Mouse (Mus musculus) embryonic facial prominence, embryonic 14.5 days (tissue): Measurements from ENCODE around the gene Kcnn3. TPM values are rescaled to one million over a fixed set of nuclear protein-coding genes. Genes with fewer than 3 reads are reported as not detected.

Experiments
- ATAC-seq: fragments of 200-750 bp; cut with Nextera tagmentation; 2 replicates; pipeline ENCODE4 v1.8.0; 2017; ENCODE audit warnings: low read depth, moderate number of reproducible peaks, moderate TSS enrichment
- DNase-seq: peaks from one replicate; pipeline ENCODE4 v3.0.0-alpha.2; 2015; ENCODE audit warnings: low spot score
- H3K27ac ChIP-seq: fragments of 300-500 bp; sonication (generic); replicated peaks from 2 replicates; pipeline ENCODE4 v1.5.1; 2014; ENCODE audit warnings: low read depth, mild to moderate bottlenecking, low read length, moderate library complexity
- H3K27me3 ChIP-seq: fragments of 300-500 bp; sonication (generic); replicated peaks from 2 replicates; pipeline ENCODE4 v1.6.1; 2014; ENCODE audit warnings: low read length; ENCODE audit not compliant: control insufficient read depth, insufficient read depth
- H3K36me3 ChIP-seq: fragments of 300-500 bp; sonication (generic); 2 replicates; pipeline ENCODE4 v1.6.1; 2014; ENCODE audit warnings: low read length, mixed read lengths; ENCODE audit not compliant: control insufficient read depth, insufficient read depth
- H3K4me1 ChIP-seq: fragments of 300-500 bp; sonication (generic); 2 replicates; pipeline ENCODE4 v1.6.1; 2014; ENCODE audit warnings: antibody characterized with exemption, low read length; ENCODE audit not compliant: control insufficient read depth, insufficient read depth
- H3K4me2 ChIP-seq: fragments of 300-500 bp; sonication (generic); 2 replicates; pipeline ENCODE4 v1.6.1; 2014; ENCODE audit warnings: low read depth, mild to moderate bottlenecking, low read length, moderate library complexity, mixed read lengths
- H3K4me3 ChIP-seq: fragments of 300-500 bp; sonication (generic); 2 replicates; pipeline ENCODE4 v1.5.1; 2014; ENCODE audit warnings: low read depth, mild to moderate bottlenecking, low read length
- H3K9ac ChIP-seq: fragments of 300-500 bp; sonication (generic); 2 replicates; pipeline ENCODE4 v1.6.1; 2014; ENCODE audit warnings: low read depth, mild to moderate bottlenecking, low read length, moderate library complexity, mixed read lengths
- H3K9me3 ChIP-seq: fragments of 300-500 bp; sonication (generic); 2 replicates; pipeline ENCODE4 v1.6.1; 2016; ENCODE audit warnings: low read length; ENCODE audit not compliant: control insufficient read depth
- WGBS: fragments of 180-500 bp; shearing (Covaris S2); extraction: QIAGEN DNeasy Blood & Tissue Kit; methylation state at CpG from one replicate; pipeline ENCODE4 v1.1.7; 2014; 5-methylcytosine and 5-hydroxymethylcytosine counted together
- polyA plus RNA-seq: library from polyadenylated mRNA; unstranded; fragments of >200 nt; fragmentation: Nextera tagmentation; extraction: Ambion mirVana; gene quantifications from 2 replicates; pipeline ENCODE4 v1.2.1, GENCODE M21; 2014

The Kcnn3 gene
- polyA plus RNA-seq, 1 experiment from 2014 or later = 3.7 TPM

GRCm38 (mm10) chr3:89629811-89630210 lies 109.8 kb downstream of the Kcnn3 start:
- no peaks in the 10 kb centered on the region for H3K27me3 ChIP-seq

GRCm38 (mm10) chr3:89631750-89632149 lies 111.8 kb downstream of the Kcnn3 start:
- Histone ChIP-seq H3K4me3 (no peak overlapping the region), H3K27me3 (no peaks in the 10 kb centered on the region), H3K4me2 (no peak overlapping the region), H3K4me1 (no peaks in the 10 kb centered on the region), H3K9ac (no peak overlapping the region), H3K9me3 (no peaks in the 10 kb centered on the region), H3K36me3 (no peaks in the 10 kb centered on the region), H3K27ac (no peak overlapping the region)
- ATAC-seq = no peak
- DNase-seq = no peak
- WGBS = 56% methylated on average over 5 of the region's 5 CpGs

More at GRCm38 (mm10) chr3:89629811-89630210, 109.8 kb downstream of the Kcnn3 start:
- WGBS = 72% methylated on average over 3 of the region's 3 CpGs
- Histone ChIP-seq H3K4me1 (no peaks in the 10 kb centered on the region), H3K9ac (no peak overlapping the region), H3K4me3 (no peak overlapping the region), H3K27ac (no peak overlapping the region), H3K9me3 (no peaks in the 10 kb centered on the region), H3K4me2 (no peak overlapping the region), H3K36me3 (no peaks in the 10 kb centered on the region)
- ATAC-seq = no peak
- DNase-seq = no peak

- H3K27ac ChIP-seq = no peak overlapping the region
- 75% methylated on average over 6 of the region's 6 CpGs for WGBS
- no peak for DNase-seq
These were observed 113.6 kb downstream of the Kcnn3 start for GRCm38 (mm10) chr3:89633531-89633930.

GRCm38 (mm10) chr3:89633941-89634340 lies 114.0 kb downstream of the Kcnn3 start:
- ATAC-seq = no peak
- Histone ChIP-seq H3K36me3 (no peaks in the 10 kb centered on the region), H3K9ac (no peak overlapping the region), H3K4me1 (no peaks in the 10 kb centered on the region), H3K27ac (no peak overlapping the region), H3K9me3 (no peaks in the 10 kb centered on the region), H3K4me3 (no peak overlapping the region), H3K27me3 (no peaks in the 10 kb centered on the region), H3K4me2 (no peak overlapping the region)
- DNase-seq = no peak
- 80% methylated on average over 6 of the region's 6 CpGs for WGBS

More at GRCm38 (mm10) chr3:89633531-89633930, 113.6 kb downstream of the Kcnn3 start:
- H3K9me3 ChIP-seq = no peaks in the 10 kb centered on the region
- no peaks in the 10 kb centered on the region for H3K4me1 ChIP-seq
- H3K36me3 ChIP-seq = no peaks in the 10 kb centered on the region
- H3K27me3 ChIP-seq = no peaks in the 10 kb centered on the region
- H3K9ac ChIP-seq = no peak overlapping the region
- H3K4me2 ChIP-seq = no peak overlapping the region
- ATAC-seq = no peak
- H3K4me3 ChIP-seq = no peak overlapping the region

GRCm38 (mm10) chr3:89640804-89641203 lies 120.8 kb downstream of the Kcnn3 start:
- Histone ChIP-seq H3K4me1 (no peaks in the 10 kb centered on the region), H3K27me3 (no peaks in the 10 kb centered on the region), H3K9me3 (0 out of 2 replicates have a peak, but pooled peaks cover 4% of the 10 kb centered on the region), H3K9ac (no peak overlapping the region), H3K36me3 (no peaks in the 10 kb centered on the region), H3K4me3 (no peak overlapping the region), H3K27ac (no peak overlapping the region), H3K4me2 (no peak overlapping the region)
- DNase-seq (no peak), ATAC-seq (no peak)
- WGBS = 29% methylated on average over 3 of the region's 3 CpGs

- no peak overlapping the region for H3K4me3 ChIP-seq
- H3K36me3 ChIP-seq = no peaks in the 10 kb centered on the region
- H3K4me2 ChIP-seq = no peak overlapping the region
- ATAC-seq = no peak
- 0 out of 2 replicates have a peak, but pooled peaks cover 4% of the 10 kb centered on the region for H3K9me3 ChIP-seq
- 69% methylated on average over 8 of the region's 8 CpGs for WGBS
- peaks cover 15% of the 10 kb centered on the region for H3K4me1 ChIP-seq
- no peak for DNase-seq
- no peaks in the 10 kb centered on the region for H3K27me3 ChIP-seq
- no peak overlapping the region for H3K9ac ChIP-seq
- H3K27ac ChIP-seq = no peak overlapping the region
These were observed 123.4 kb downstream of the Kcnn3 start for GRCm38 (mm10) chr3:89643391-89643790.

- no peaks in the 10 kb centered on the region for H3K9me3 ChIP-seq
- ATAC-seq (peak; percentile 73), DNase-seq (peak; percentile 90)
- no peak overlapping the region for H3K9ac ChIP-seq
- H3K4me1 ChIP-seq = peaks cover 15% of the 10 kb centered on the region
- H3K27me3 ChIP-seq = no peaks in the 10 kb centered on the region
- H3K27ac ChIP-seq = peak overlapping the region; percentile 67
- no peak overlapping the region for H3K4me2 ChIP-seq
- H3K4me3 ChIP-seq = no peak overlapping the region
- no peaks in the 10 kb centered on the region for H3K36me3 ChIP-seq
- 47% methylated on average over 5 of the region's 5 CpGs for WGBS
These were observed 126.9 kb downstream of the Kcnn3 start for GRCm38 (mm10) chr3:89646813-89647255.

- Histone ChIP-seq H3K27ac (peak overlapping the region; percentile 67), H3K4me2 (no peak overlapping the region), H3K4me3 (no peak overlapping the region), H3K36me3 (no peaks in the 10 kb centered on the region), H3K9ac (no peak overlapping the region), H3K27me3 (no peaks in the 10 kb centered on the region), H3K4me1 (peaks cover 15% of the 10 kb centered on the region), H3K9me3 (no peaks in the 10 kb centered on the region)
- DNase-seq = peak; percentile 79
- 42% methylated on average over 6 of the region's 6 CpGs for WGBS
- ATAC-seq = peak; percentile 70
These were observed 127.4 kb downstream of the Kcnn3 start for GRCm38 (mm10) chr3:89647268-89647874.

- Histone ChIP-seq H3K4me1 (peaks cover 21% of the 10 kb centered on the region), H3K9me3 (no peaks in the 10 kb centered on the region), H3K9ac (no peak overlapping the region), H3K4me2 (no peak overlapping the region), H3K36me3 (no peaks in the 10 kb centered on the region), H3K27ac (no peak overlapping the region), H3K27me3 (no peaks in the 10 kb centered on the region), H3K4me3 (no peak overlapping the region)
- 85% methylated on average over 7 of the region's 7 CpGs for WGBS
- DNase-seq = no peak
- no peak for ATAC-seq
These were observed 129.9 kb downstream of the Kcnn3 start for GRCm38 (mm10) chr3:89649890-89650289.
